Comparison of ENCODE assay signal across 8 mouse cellular contexts in the genomic region with DNA sequence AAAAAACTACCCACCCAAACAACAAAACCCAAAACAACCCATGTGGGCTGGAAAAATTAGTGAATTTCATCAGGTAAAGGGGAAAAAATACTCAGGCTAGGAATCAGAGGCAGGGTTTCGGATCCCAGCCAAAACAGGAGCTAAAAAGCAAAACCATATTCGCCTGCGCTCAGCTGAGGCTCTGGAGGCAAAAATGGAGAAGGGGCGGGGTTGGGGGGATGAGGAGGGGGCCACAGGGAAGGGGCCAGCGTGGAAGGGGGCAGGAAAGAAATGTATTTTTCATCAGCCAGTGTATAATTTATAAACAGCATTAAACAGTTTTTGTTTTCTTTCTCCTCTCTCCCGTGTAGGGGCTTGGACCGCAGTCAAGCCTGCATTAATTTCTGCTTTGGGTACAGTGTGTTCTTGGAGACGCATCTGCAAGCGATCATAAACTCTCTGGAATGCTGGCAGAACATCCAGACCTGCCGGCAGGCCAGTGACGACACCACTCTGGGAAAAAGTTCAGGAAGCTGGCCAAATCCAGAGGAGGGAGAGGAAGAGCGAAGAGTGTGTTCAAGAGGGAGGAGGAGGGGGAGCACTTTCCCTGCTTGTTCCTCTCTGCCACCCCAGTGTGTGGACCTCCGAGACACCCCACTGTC.
DNase-seq lines count a peak whose midpoint lies in the region; ATAC-seq and TF ChIP-seq lines count a peak whose summit lies in the region.

No protein-coding gene starts in this region.

- TF ChIP-seq POLR2A in brain, embryonic 14.5 days (IDR thresholded peaks at IDR 0.05; ENCODE audit: borderline replicate concordance, extremely low read depth, insufficient read depth, insufficient read length, poor library complexity, severe bottlenecking), result no peak

- peak; percentile 92 for DNase-seq in brain, embryonic 14.5 days (ENCODE audit: low read depth)
- DNase-seq in embryonic facial prominence, embryonic 14.5 days (ENCODE audit: low spot score), result peak; percentile 97
- DNase-seq in heart, adult 18-20 months, result peak; percentile 98 to 99
- DNase-seq in kidney, adult 11 months, result peak; percentile 94
- peak; percentile 84 to 91 for DNase-seq in left cerebral cortex, postnatal 10 days (ENCODE audit: extremely low spot score in 1 of 2, low spot score in 2 of 2)
- peak; percentile 97 for DNase-seq in telencephalon, adult 2 months (ENCODE audit: low read depth, low spot score)
- DNase-seq in c-Kit-positive CD71-positive TER-119-positive erythroid progenitor cells, embryonic 14.5 days (ENCODE audit: low spot score), result no peak

- no peak for TF ChIP-seq CTCF in brain, embryonic 14.5 days (IDR thresholded peaks at IDR 0.05; ENCODE audit: borderline replicate concordance, extremely low read depth, insufficient read depth, insufficient read length)

- H3K27me3 ChIP-seq in embryonic facial prominence, embryonic 14.5 days (replicated peaks; ENCODE audit: control insufficient read depth, insufficient read depth, low read length), result peaks cover 12% of the 10 kb centered on the region; the same call in 1 of the 2 replicates
- H3K27me3 ChIP-seq in midbrain, embryonic 13.5 days, result no peaks in the 10 kb centered on the region

- no peaks in the 10 kb centered on the region for H3K9me3 ChIP-seq in embryonic facial prominence, embryonic 14.5 days (ENCODE audit: control insufficient read depth, low read length)
- no peaks in the 10 kb centered on the region for H3K9me3 ChIP-seq in midbrain, embryonic 13.5 days

- H3K4me3 ChIP-seq in embryonic facial prominence, embryonic 14.5 days (ENCODE audit: low read depth, low read length), result peak overlapping the region; percentile 17
- H3K4me3 ChIP-seq in midbrain, embryonic 13.5 days (replicated peaks), result no peak overlapping the region

- intact Hi-C loops in left cerebral cortex, postnatal 10 days (cut with DNase I), result loop anchor here (5.0 kb wide), 2 partner anchors 65 to 100 kb away; partner anchors contain the start of gene Zbtb16

- no peaks in the 10 kb centered on the region for H3K36me3 ChIP-seq in embryonic facial prominence, embryonic 14.5 days (ENCODE audit: control insufficient read depth, insufficient read depth, low read length)
- H3K36me3 ChIP-seq in midbrain, embryonic 13.5 days, result no peaks in the 10 kb centered on the region

- peak; percentile 77 for ATAC-seq in embryonic facial prominence, embryonic 14.5 days (ENCODE audit: low read depth)
- no peak for ATAC-seq in midbrain, embryonic 13.5 days

- 13% methylated on average over 13 of the region's 13 CpGs for WGBS in embryonic facial prominence, embryonic 14.5 days
- WGBS in midbrain, embryonic 13.5 days, result 37% methylated on average over 13 of the region's 13 CpGs

- peak overlapping the region; percentile 77 for H3K27ac ChIP-seq in embryonic facial prominence, embryonic 14.5 days (replicated peaks; ENCODE audit: low read depth, low read length)
- peak overlapping the region; percentile 82 for H3K27ac ChIP-seq in midbrain, embryonic 13.5 days

- peak overlapping the region; percentile 34; the same call in 1 of the 2 replicates for H3K9ac ChIP-seq in embryonic facial prominence, embryonic 14.5 days (ENCODE audit: low read depth, low read length)
- peak overlapping the region; percentile 36; the same call in 1 of the 2 replicates for H3K9ac ChIP-seq in midbrain, embryonic 13.5 days (replicated peaks)

- peak overlapping the region; percentile 45 for H3K4me2 ChIP-seq in embryonic facial prominence, embryonic 14.5 days (ENCODE audit: low read depth, low read length)
- peak overlapping the region; percentile 25 for H3K4me2 ChIP-seq in midbrain, embryonic 13.5 days (replicated peaks)

- H3K4me1 ChIP-seq in embryonic facial prominence, embryonic 14.5 days (ENCODE audit: control insufficient read depth, insufficient read depth, low read length), result peaks cover 68% of the 10 kb centered on the region
- H3K4me1 ChIP-seq in midbrain, embryonic 13.5 days (replicated peaks), result peaks cover 80% of the 10 kb centered on the region
